Mouse (Mus musculus) urinary bladder, postnatal 4 days (tissue): ENCODE measurements around the gene Gm20075.
"Not testable (repeated sequence)": the region's sequence is repeated elsewhere in the genome, so short reads cannot be mapped to it uniquely, and the experiment has no call there.

Experiments
- DNase-seq, 2 experiments: peaks; one replicate each; pipeline ENCODE4 v3.0.0; 2021 to 2022; ENCODE audit warnings: low spot score in 2 of 2

Gene Gm20075

GRCm38 (mm10) chr13:96081276-96081675, at the start of gene Gm20075:
TSS of gene Gm20075 (minus strand) at chr13:96081376.
- DNase-seq: not testable (repeated sequence)

DNA sequence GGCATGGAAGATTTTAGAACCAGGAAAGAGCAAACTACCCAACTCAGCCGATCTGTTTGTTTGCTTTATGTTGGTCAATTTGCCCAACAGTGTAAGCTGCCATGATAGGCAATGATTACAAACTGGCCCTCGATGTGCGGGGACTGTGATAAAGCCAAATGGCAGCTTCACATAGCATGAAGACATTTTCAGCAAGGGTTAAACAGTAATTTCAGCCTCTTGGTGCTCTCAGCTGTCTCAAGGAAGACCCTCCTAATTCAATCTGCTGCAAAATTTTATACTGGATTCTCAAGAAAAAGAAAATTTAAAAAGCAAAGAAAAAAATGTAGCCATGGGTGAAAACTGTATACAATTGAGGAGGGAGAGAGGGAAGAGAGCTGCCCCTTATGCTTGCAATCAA, 47.9 kb upstream of the Gm20075 start:
- no peak for DNase-seq

DNA sequence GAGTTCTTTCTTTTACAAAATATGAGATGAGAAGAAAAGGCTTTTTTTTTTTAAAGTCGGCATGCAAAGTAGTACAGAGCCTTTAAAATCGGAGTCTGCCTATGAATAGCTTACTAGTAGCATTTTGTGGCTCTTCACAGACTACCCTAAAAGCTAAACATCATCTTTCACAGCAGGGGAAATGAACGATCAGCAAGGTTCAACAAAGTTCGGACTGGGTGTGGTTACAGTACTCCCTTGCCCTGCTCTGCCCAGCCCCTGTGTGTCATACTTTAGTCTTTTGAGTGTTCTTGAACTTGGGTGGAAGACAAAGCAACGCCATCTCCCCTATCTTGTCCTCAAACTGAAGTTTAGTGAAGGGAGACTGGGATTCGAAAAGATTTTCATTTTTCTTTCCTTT, 45.5 kb upstream of the Gm20075 start:
- no peak for DNase-seq

GRCm38 (mm10) chr13:96125011-96125410, 43.8 kb upstream of the Gm20075 start:
- DNase-seq: no peak

DNA sequence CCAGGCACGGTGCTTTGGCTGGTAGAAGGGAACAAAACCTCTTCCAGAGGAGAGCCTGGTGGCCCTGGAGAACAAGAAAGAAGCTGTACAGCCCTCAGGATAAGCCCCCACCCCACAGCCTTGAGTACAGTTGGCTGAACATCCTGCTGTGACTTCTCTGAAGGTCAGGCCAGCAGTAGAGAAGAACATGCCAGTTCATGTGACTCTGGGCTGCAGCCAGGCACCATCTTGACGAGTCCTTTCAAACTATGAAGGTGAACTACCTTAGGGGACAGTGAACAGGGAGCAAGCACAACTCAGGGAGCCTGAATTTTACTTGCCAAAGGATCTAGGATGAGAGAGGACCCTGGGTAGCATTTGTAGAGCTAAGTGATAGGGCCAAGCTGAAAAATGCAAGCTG, 31.5 kb upstream of the Gm20075 start:
- DNase-seq: no peak

DNA sequence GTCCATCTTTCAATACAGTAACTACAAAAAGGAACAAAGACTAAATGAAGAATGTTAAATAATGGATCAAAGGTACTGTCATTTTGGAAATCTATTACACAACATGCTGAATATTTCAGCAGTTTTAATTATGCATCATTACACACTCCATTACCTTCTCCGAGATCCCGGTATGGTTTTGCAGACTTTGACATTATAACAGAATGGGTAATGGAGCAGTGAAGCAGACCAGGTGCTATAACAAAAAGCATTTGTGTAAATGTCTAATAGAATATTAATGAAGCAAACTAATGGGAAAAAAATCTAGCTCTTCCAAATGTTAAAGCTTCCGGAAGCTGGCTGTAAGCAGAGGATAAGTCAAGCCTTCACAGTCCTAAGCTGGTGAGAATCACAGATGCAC, 29.6 kb upstream of the Gm20075 start:
- no peak for DNase-seq

DNA sequence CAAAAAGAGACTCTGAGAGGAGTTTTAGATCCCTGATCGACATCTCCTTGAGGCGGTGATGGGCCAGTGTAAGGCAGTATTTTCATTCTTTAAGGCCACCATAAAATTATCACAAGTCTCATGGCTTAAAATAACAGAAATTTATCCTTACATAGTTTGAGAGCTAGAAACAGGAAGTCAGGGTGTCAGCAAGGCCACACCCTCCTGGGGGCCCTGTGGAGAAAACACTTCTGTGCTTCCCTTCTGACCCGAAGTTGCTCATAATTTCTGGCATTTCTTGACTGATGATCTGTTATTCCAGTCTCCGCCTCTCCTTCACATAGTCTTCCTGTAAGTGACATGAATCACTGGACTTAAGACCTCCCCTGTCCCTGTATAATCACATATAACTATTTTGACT, 25.2 kb upstream of the Gm20075 start:
- DNase-seq: no peak

DNA sequence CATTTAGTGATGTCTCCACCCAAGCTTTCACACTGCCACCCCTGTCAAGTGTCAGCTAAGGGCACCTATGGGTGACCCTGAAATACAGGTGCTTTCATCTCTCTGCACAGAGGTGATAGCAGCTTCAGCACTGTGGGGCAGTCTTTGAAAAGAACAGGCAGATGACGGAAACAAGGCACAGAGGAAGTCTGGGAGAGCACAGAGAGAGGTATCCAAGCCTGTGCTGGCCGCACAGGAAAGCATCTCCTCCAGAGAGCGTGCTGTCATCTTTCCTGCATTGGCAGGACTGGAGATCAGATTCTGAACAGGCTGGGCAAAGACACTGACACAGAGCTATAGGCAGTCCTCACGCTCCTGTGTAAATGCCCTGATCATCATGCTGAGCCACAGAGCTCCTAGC, 9.8 kb upstream of the Gm20075 start:
- no peak for DNase-seq

- DNase-seq: no peak
Observed at GRCm38 (mm10) chr13:96085581-96086302, 4.6 kb upstream of the Gm20075 start.

DNA sequence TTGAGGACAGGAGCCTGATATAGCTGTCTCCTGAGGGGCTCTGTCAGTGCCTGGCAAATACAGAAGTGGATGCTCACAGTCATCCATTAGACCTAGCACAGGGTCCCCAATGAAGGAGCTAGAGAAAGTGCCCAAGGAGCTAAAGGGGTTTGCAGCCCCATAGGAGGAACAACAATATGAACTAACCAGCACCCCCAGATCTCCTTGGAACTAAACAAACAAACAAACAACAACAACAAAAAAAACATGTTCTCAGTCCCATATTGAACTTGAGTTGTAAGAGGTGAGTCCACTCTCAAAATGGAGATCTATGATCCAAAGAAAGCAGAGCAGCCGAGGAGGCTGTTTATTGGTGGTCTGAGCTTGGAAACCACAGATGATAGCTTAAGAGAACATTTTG, 578 bp upstream of the Gm20075 start, which contains the start of gene Gm17190:
Gene Gm17190 (plus strand): TSS at position 301 of the 400 bp plus-strand sequence.
- not testable (repeated sequence) for DNase-seq

DNA sequence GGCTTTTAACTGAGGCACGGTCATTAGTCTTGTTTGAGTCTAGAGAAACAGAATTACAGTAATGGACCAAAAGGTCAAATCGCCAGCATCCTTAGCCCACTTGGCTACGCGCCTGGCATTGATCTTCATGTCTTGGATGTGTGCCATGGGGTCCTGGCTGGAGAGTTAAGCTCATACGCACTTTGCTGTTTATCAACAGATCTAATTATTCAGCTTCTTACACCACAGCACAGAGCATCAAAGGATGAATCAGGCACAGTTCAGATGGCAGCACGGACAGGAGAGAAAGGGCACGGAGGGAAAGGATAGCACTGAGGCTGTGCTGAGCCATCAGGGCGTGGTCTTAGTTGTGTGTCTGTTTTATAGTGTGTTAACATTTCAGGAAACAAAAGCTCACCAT, 7.6 kb downstream of the Gm20075 start:
- no peak for DNase-seq

DNA sequence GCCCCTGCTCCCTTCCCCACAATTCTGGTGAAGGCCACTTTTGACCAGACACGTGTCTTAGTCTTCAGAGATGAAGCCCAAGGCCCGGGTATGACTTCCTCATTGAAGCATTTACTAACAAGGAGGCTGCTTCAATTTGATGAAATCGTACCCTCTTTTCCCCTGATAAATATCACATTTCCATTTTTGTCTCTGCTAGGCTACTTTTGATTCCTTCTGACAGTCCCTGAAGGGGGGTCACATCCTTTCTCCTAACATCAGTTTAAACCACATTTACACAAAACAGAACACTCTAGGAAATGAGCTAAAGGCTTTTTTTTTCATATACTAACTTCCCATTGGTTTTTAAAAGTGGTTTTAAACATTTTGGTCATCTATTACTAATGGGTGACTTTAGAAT, 28.4 kb downstream of the Gm20075 start:
- no peak for DNase-seq

DNA sequence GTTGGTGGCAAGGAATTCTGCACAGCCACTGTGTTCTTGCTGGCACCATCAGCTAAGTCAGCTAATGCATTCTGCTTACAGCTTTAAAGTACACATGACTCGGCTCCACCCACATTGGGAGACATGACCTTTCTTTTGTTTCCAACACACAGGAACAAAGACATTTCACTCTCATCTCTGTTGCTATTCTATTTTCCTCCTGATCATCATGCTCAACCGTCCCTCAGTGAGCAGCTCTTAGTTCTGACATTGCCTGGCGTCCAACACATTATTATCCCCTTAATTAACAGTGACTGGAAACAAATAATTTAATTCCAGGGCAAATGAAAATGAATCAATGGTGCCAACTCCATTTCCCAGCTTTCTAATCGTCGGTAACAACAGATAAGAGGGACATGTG, 35.8 kb downstream of the Gm20075 start:
- DNase-seq: no peak

- DNase-seq: no peak
Observed at GRCm38 (mm10) chr13:96040275-96041042, 40.7 kb downstream of the Gm20075 start.

GRCm38 (mm10) chr13:96039536-96039935, 41.6 kb downstream of the Gm20075 start:
- DNase-seq: no peak

GRCm38 (mm10) chr13:96030368-96031223, 50.6 kb downstream of the Gm20075 start:
- no peak for DNase-seq
